Mouse (Mus musculus) midbrain, embryonic 13.5 days (tissue): ENCODE results near the gene Alpl. TPM values are rescaled to one million over a fixed set of nuclear protein-coding genes. Genes with fewer than 3 reads are reported as not detected.
A peak's percentile ranks its signal among the peaks of the same experiment; 100 is the strongest.

Source experiments
- ATAC-seq: fragments of 200-750 bp; cut with Nextera tagmentation; 2 replicates; pipeline ENCODE4 v1.8.0; 2017; ENCODE audit warnings: mild to moderate bottlenecking, moderate TSS enrichment, moderate library complexity
- H3K27ac ChIP-seq: fragments of 300-500 bp; sonication (generic); 2 replicates; pipeline ENCODE4 v1.5.1; 2015; ENCODE audit warnings: inconsistent platforms, mild to moderate bottlenecking, moderate library complexity
- H3K27me3 ChIP-seq: fragments of 300-500 bp; sonication (generic); 2 replicates; pipeline ENCODE4 v1.6.1; 2015; ENCODE audit warnings: mild to moderate bottlenecking, inconsistent platforms
- H3K36me3 ChIP-seq: fragments of 300-500 bp; sonication (generic); 2 replicates; pipeline ENCODE4 v1.6.1; 2015; ENCODE audit warnings: mild to moderate bottlenecking, inconsistent platforms
- H3K4me1 ChIP-seq: fragments of 300-500 bp; sonication (generic); replicated peaks from 2 replicates; pipeline ENCODE4 v1.6.1; 2015; ENCODE audit warnings: inconsistent platforms
- H3K4me2 ChIP-seq: fragments of 300-500 bp; sonication (generic); replicated peaks from 2 replicates; pipeline ENCODE4 v1.6.1; 2015; ENCODE audit warnings: moderate library complexity, mild to moderate bottlenecking, inconsistent platforms
- H3K4me3 ChIP-seq: fragments of 300-500 bp; sonication (generic); replicated peaks from 2 replicates; pipeline ENCODE4 v1.5.1; 2015; ENCODE audit warnings: mild to moderate bottlenecking, inconsistent platforms
- H3K9ac ChIP-seq: fragments of 300-500 bp; sonication (generic); replicated peaks from 2 replicates; pipeline ENCODE4 v1.6.1; 2015; ENCODE audit warnings: mild to moderate bottlenecking, inconsistent platforms
- H3K9me3 ChIP-seq: fragments of 300-500 bp; sonication (generic); 2 replicates; pipeline ENCODE4 v1.6.1; 2016; ENCODE audit warnings: mild to moderate bottlenecking, inconsistent platforms
- WGBS: fragments of 180-500 bp; shearing (Covaris S2); methylation state at CpG from one replicate; pipeline ENCODE4 v1.1.7; 2015; 5-methylcytosine and 5-hydroxymethylcytosine counted together
- polyA plus RNA-seq: library from polyadenylated mRNA; unstranded; fragments of >200 nt; fragmentation: Nextera tagmentation; extraction: Ambion mirVana; gene quantifications from 2 replicates; pipeline ENCODE4 v1.2.1, GENCODE M21; 2015

Gene Alpl
- polyA plus RNA-seq, 1 experiment from 2014 or later: 8.0 TPM

DNA sequence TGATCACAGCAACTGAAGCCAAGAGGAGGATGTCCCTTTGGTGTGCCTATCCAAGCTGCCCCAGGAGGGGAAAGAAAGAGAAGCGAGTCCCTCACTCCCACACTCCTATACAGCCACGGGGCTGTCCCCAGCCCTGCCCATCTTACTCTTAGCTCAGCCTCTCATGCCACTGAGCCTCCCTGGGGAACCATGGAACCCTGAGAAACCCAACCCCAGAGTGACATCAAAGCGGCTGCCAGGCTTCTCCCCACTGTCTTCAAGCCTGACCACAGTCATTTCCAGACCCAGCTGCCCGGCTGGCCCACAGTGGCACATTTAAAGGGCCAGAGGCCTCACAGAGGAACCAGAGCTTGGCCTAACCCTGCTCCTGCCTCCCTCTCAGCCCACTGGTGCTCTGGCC is 47.5 kb downstream of the Alpl start:
- Histone ChIP-seq H3K27ac (no peak overlapping the region), H3K9ac (no peak overlapping the region), H3K4me1 (peaks cover 11% of the 10 kb centered on the region; the same call in 1 of the 2 replicates), H3K27me3 (no peaks in the 10 kb centered on the region), H3K36me3 (no peaks in the 10 kb centered on the region), H3K4me2 (no peak overlapping the region), H3K9me3 (no peaks in the 10 kb centered on the region), H3K4me3 (no peak overlapping the region)
- no peak for ATAC-seq
- 67% methylated on average over 4 of the region's 4 CpGs for WGBS

DNA sequence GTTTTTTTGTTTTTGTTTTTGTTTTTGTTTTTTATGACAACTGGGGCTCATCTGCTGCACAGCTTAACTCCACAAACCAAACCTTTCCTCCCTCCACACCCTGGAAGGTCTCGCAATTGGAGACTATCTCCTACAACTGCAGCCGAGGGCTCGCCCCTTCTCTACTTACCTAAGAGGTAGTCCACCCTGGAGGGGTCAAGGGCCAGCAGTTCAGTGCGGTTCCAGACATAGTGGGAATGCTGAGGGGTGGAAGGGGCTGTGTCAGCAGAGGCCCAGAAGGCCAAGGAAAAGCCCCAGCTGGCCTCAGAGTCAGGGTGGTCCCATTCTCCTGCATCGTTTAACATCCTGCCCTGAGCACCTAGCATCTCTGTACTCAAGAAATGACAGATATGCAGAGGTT is 48.6 kb downstream of the Alpl start:
- Histone ChIP-seq H3K4me3 (no peak overlapping the region), H3K9me3 (no peaks in the 10 kb centered on the region), H3K4me2 (no peak overlapping the region), H3K27me3 (no peaks in the 10 kb centered on the region), H3K27ac (no peak overlapping the region), H3K9ac (no peak overlapping the region), H3K36me3 (no peaks in the 10 kb centered on the region), H3K4me1 (peaks cover 4% of the 10 kb centered on the region; the same call in 1 of the 2 replicates)
- WGBS: 86% methylated on average over 5 of the region's 5 CpGs
- ATAC-seq: no peak

DNA sequence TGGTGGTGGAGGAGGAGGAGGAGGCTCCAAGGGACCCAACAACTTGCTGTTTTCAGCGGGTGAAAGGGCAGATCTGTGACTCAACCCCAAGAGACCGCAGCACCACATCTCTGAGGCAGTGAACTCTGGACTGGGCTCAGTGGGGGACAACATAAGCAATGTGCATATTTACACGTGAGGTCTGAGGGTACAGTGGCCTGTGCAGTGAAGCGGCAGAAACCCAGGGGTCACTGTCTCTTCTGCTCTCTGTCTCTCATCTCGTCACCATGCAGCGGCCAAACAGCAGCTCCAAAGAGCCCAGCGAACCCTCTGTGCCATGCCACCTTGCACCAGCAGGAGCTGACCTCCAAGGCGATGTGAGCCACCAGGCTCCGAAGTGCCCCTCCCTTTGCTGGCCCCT is 49.1 kb downstream of the Alpl start:
- no peak for ATAC-seq
- no peaks in the 10 kb centered on the region for H3K27me3 ChIP-seq
- no peaks in the 10 kb centered on the region for H3K9me3 ChIP-seq
- H3K4me1 ChIP-seq: no peaks in the 10 kb centered on the region; the same call in 1 of the 2 replicates
- 86% methylated on average over 9 of the region's 9 CpGs for WGBS
- no peak overlapping the region for H3K9ac ChIP-seq
- H3K36me3 ChIP-seq: no peaks in the 10 kb centered on the region
- no peak overlapping the region for H3K4me2 ChIP-seq
- H3K27ac ChIP-seq: no peak overlapping the region
- no peak overlapping the region for H3K4me3 ChIP-seq

DNA sequence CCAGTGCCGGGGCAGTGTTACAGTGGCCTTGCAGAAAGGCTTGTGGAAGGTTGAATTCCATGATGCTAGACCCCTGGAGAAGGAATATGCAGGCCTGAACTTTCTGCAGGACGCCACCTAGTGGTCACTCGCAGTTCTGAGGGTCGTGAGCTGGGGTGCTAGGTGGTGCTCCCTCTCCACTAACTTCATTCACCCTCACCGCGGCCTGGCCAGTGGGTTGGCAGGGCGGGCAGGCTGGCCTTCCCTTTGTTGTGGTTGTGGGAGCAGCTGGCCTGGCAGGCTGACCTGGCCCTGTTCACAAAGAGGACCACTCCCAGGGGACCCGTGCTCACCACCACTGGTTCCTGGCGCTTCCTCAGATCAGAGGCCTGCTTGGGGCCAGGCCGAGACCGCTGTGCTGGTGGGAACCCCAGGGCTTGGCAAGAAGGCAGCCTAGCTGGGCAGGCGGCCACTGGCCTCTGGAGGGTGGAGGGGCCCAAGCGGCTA is 51.7 kb downstream of the Alpl start:
- Histone ChIP-seq H3K4me1 (peaks cover 2% of the 10 kb centered on the region), H3K9ac (no peak overlapping the region), H3K36me3 (no peaks in the 10 kb centered on the region), H3K27ac (no peak overlapping the region), H3K4me2 (no peak overlapping the region), H3K9me3 (no peaks in the 10 kb centered on the region), H3K4me3 (no peak overlapping the region), H3K27me3 (no peaks in the 10 kb centered on the region)
- WGBS: 67% methylated on average over 13 of the region's 13 CpGs
- no peak for ATAC-seq

GRCm38 (mm10) chr4:137743791-137744190 is 52.4 kb downstream of the Alpl start:
- H3K4me3 ChIP-seq: no peak overlapping the region
- no peaks in the 10 kb centered on the region for H3K27me3 ChIP-seq
- no peak for ATAC-seq
- WGBS: 52% methylated on average over 7 of the region's 7 CpGs
- no peaks in the 10 kb centered on the region for H3K36me3 ChIP-seq
- H3K4me2 ChIP-seq: no peak overlapping the region
- H3K9ac ChIP-seq: no peak overlapping the region
- H3K4me1 ChIP-seq: peaks cover 5% of the 10 kb centered on the region
- no peak overlapping the region for H3K27ac ChIP-seq
- H3K9me3 ChIP-seq: no peaks in the 10 kb centered on the region

DNA sequence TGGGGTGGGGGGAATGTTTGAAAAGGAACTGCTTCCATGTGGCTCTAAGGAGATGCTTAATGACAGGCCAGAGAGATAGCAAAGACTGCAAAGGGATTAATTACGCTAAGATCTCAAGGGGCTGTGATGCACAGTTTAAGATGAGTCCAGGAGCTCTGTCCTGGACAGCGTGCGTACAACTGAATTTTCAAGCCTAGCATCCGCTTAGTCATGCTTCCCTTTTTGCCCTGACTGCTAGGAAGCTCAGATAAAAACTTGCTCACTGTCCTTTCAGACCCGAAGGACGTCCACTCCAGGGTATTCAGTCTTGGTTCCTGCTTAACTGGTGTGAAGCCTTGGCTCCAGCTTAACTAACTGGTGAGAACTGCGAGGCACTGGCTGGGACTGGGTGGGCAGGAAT is 55.8 kb downstream of the Alpl start:
- no peak overlapping the region for H3K4me3 ChIP-seq
- no peak for ATAC-seq
- H3K9me3 ChIP-seq: no peaks in the 10 kb centered on the region
- no peak overlapping the region for H3K4me2 ChIP-seq
- H3K27me3 ChIP-seq: no peaks in the 10 kb centered on the region
- WGBS: 85% methylated on average over 7 of the region's 7 CpGs
- no peaks in the 10 kb centered on the region for H3K36me3 ChIP-seq
- H3K9ac ChIP-seq: no peak overlapping the region
- peaks cover 16% of the 10 kb centered on the region for H3K4me1 ChIP-seq
- H3K27ac ChIP-seq: no peak overlapping the region

DNA sequence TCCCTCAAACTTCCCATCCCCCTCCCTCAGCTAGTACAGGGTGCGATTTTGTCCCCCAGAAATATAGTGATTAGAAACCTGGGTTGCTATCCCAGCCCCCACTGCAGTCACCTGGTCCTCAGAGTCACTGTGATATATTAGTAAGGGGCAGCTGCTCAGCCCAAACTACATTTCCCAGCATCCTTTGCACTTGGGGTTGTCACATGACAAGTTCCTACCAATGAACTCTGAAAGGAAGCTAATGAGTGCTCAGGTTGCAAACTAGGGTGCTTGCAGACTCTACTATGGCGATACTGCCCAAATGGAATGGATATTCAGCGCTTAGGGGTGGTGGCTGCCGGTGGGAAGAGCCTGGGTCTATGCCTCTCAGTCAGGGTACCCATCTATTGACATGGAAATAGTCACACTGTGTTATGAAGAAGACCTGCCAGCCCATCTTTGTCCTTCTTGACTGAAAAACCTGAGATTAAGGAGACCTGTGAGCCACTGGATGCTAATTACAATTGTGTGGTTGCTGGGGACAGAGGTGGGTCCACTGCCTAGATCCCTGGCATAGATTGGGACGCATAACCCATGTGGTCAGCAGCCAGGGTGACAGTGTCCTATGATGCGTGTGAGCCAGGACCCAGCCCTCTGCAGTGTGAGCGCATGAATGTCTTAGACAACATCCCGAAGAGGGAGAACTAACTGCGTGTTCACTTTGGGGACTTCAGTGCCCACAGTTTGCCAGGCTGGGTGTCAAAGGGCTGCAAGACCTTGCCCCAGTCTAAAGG is 56.8 kb downstream of the Alpl start:
- Histone ChIP-seq H3K4me2 (peak overlapping the region; percentile 50), H3K4me1 (peaks cover 16% of the 10 kb centered on the region), H3K27me3 (no peaks in the 10 kb centered on the region), H3K9ac (no peak overlapping the region), H3K36me3 (no peaks in the 10 kb centered on the region), H3K4me3 (0 out of 2 replicates have a peak overlapping the region, but pooled peaks have one; percentile 17), H3K27ac (no peak overlapping the region), H3K9me3 (no peaks in the 10 kb centered on the region)
- ATAC-seq: peak; percentile 73
- 50% methylated on average over 9 of the region's 9 CpGs for WGBS

DNA sequence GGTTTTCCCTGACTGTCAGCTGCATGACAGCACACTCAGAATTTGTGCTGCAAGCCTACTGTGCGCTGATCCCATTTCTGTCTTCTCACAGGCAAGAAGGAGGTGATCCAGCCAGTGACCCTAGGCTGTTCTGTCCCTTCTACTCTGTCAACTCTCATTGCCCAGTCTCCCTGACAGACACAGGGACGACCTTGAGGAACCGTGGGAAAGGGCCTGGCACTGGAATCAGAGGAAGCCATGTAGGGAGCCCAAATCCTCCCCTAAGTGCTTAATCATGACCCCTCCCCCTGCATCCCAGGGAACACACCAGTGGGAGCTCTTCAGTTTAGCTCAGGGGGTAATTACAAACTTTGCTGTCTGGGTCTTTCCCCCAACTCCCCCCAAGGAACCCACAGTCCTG is 58.4 kb downstream of the Alpl start:
- ATAC-seq: no peak
- Histone ChIP-seq H3K4me1 (peaks cover 16% of the 10 kb centered on the region; the same call in 1 of the 2 replicates), H3K4me3 (no peak overlapping the region), H3K27ac (no peak overlapping the region), H3K4me2 (no peak overlapping the region), H3K36me3 (no peaks in the 10 kb centered on the region), H3K9ac (no peak overlapping the region), H3K9me3 (no peaks in the 10 kb centered on the region), H3K27me3 (no peaks in the 10 kb centered on the region)
- WGBS: 68% methylated on average over 3 of the region's 3 CpGs

DNA sequence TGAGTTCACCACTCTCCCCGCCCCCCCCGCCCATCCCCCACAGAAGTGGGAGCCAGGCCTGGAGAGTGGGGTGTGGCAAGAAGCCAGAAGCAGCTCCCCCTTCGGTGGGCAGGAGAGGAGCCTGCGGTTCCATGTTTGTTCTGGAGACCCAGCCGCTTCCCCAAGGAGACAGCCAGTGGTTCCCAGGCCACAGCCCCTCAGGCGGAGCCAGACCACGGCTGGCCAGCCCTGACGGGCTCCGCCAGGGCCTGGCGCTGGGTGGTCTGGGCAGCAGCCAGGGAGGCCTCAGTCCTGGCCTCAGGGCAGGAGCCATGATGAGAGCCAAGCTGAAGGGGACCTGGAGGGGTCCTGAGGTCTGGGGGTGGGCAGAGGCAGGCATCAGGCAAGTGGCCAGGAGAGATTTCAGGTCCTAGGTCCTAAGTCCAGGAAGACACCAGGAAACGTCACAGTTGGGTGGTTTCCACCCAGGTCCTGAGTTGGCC is 59.9 kb downstream of the Alpl start:
- no peak overlapping the region for H3K9ac ChIP-seq
- peaks cover 16% of the 10 kb centered on the region; the same call in 1 of the 2 replicates for H3K4me1 ChIP-seq
- no peak overlapping the region for H3K4me3 ChIP-seq
- no peaks in the 10 kb centered on the region for H3K9me3 ChIP-seq
- no peaks in the 10 kb centered on the region for H3K36me3 ChIP-seq
- ATAC-seq: no peak
- WGBS: 46% methylated on average over 10 of the region's 11 CpGs
- no peak overlapping the region for H3K4me2 ChIP-seq
- no peaks in the 10 kb centered on the region for H3K27me3 ChIP-seq
- no peak overlapping the region; the same call in 1 of the 2 replicates for H3K27ac ChIP-seq

DNA sequence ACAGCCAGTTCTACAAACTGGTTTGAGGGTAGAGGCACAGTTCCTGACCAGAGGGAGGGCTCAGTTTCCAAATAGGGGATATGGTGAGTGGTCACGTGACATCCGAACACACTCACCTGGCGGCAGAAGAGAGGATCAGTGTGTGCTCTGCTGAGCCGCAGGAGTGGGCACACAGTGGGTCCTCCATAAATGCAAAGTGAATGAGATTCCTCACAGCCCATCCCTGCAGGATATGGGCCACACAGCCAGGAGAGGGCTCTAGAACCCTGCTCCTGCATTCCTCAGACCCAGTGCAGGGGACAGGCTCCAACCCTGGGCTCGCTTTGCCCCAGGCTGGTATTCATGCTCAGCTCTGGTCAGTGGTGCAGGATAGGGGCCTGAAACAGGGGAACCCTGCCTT is 62.7 kb downstream of the Alpl start:
- Histone ChIP-seq H3K27me3 (peaks cover 17% of the 10 kb centered on the region), H3K9ac (no peak overlapping the region), H3K4me2 (no peak overlapping the region), H3K27ac (no peak overlapping the region), H3K4me3 (no peak overlapping the region), H3K4me1 (peaks cover 26% of the 10 kb centered on the region), H3K9me3 (no peaks in the 10 kb centered on the region), H3K36me3 (no peaks in the 10 kb centered on the region)
- no peak for ATAC-seq
- 74% methylated on average over 5 of the region's 5 CpGs for WGBS

DNA sequence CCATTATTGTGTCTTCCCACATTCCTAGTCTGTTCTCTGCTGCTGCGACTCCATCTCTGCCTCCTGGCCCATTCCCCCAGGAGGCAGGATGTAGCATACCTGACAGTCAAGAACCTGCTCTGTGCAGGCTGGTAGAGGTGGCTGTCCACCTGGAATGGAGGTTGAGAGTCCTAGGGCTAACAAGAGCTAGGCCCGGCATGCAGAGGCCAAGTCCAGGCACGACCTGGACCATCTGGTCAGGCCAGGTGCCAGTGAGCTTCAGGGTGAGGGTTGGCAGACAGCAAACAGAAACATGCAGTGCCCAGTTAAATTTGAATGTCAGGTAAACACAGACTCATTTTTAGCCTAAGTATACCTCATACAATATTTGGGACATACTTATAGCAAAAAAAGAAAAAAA is 63.2 kb downstream of the Alpl start:
- H3K9me3 ChIP-seq: no peaks in the 10 kb centered on the region
- no peak overlapping the region for H3K9ac ChIP-seq
- 84% methylated on average over 3 of the region's 3 CpGs for WGBS
- H3K4me1 ChIP-seq: peaks cover 31% of the 10 kb centered on the region
- no peak overlapping the region for H3K4me3 ChIP-seq
- no peaks in the 10 kb centered on the region for H3K36me3 ChIP-seq
- no peak overlapping the region for H3K4me2 ChIP-seq
- no peak for ATAC-seq
- peaks cover 17% of the 10 kb centered on the region for H3K27me3 ChIP-seq
- no peak overlapping the region for H3K27ac ChIP-seq

- H3K27me3 ChIP-seq: peaks cover 17% of the 10 kb centered on the region
- no peaks in the 10 kb centered on the region for H3K36me3 ChIP-seq
- 77% methylated on average over 3 of the region's 3 CpGs for WGBS
- no peak overlapping the region for H3K4me3 ChIP-seq
- H3K9me3 ChIP-seq: no peaks in the 10 kb centered on the region
- no peak overlapping the region for H3K9ac ChIP-seq
- ATAC-seq: no peak
- H3K4me2 ChIP-seq: no peak overlapping the region
- H3K27ac ChIP-seq: no peak overlapping the region
- peaks cover 37% of the 10 kb centered on the region for H3K4me1 ChIP-seq
Observed at GRCm38 (mm10) chr4:137732361-137732760, 63.8 kb downstream of the Alpl start.
